Mouse (Mus musculus): Measurements from ENCODE around the gene Maml2.

The Maml2 gene

GRCm38 (mm10) chr9:13525561-13526255, 228.0 kb downstream of the Maml2 start:
- no peak for DNase-seq (ENCODE audit: low spot score in 2 of 2)

DNA sequence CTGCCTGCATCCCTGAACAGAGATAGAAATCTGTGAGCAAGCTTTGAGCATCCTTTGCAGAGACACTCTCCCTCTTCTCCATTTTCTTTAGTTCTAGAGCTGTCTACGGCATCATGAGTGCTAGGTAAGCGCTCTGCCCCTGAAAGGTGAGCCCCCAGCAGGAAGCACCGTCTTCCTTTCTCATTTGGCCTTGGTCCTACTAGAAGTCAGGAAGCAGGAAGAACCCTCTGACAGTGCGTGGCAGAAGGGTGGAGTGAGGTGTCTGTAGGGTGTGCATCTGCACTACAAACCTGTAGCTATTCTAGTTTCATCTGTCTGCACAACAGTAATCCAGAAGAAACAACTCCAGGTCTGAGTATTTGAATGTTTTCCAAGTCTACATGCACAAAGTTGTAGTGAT, 232.8 kb downstream of the Maml2 start:
- DNase-seq (ENCODE audit: low spot score in 2 of 2), result no peak

DNA sequence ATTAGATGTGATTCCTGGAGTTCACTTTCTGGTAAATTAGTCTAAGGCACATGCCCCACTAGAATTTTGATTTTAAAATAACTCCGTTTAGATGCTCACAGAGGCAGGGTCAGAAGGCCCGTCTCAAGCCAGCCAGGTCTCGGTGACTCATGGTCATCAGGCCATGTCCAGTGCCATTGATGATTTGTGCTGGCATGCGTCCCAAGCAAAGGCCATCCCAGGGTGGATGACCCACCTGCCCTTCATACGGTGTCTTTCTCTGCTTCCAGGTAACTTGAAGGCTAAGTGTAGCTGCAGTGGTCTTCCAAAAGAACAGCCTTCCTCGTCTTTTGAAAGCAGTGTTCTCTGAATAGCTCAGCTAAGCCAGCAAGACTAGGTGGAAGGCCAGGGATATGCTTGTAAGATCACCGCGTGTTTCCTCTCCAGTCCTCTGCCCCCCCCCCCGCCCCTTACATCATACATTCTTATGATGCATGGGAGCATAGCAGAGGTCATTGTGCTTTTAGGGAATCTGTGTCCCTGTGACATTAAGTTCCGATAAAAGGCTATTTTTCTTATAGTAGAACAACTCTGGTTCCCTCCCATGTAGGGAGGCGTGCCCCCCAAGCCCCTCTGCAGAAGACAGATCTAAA, 235.4 kb downstream of the Maml2 start:
- DNase-seq (ENCODE audit: low spot score in 2 of 2), result no peak

DNA sequence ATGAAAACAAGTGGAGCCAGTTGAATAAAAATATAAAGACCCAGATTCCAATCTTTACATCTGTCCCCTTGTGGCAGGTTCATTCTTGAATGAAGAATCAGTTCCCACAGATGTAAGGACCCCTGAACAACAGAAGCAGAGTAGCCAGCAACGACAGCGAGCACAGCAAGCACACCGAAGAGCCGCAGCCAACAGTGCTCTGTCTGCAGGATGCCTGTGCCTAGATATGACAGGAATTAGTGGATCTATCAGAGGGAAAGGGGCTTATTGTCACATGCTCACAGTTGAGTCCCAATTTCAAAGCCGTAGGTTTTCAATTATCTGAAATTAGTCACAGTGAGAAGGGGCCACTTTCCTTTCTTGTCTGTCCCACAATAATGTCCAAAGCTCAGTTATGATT, 238.0 kb downstream of the Maml2 start:
- no peak for DNase-seq (ENCODE audit: low spot score in 2 of 2)

DNA sequence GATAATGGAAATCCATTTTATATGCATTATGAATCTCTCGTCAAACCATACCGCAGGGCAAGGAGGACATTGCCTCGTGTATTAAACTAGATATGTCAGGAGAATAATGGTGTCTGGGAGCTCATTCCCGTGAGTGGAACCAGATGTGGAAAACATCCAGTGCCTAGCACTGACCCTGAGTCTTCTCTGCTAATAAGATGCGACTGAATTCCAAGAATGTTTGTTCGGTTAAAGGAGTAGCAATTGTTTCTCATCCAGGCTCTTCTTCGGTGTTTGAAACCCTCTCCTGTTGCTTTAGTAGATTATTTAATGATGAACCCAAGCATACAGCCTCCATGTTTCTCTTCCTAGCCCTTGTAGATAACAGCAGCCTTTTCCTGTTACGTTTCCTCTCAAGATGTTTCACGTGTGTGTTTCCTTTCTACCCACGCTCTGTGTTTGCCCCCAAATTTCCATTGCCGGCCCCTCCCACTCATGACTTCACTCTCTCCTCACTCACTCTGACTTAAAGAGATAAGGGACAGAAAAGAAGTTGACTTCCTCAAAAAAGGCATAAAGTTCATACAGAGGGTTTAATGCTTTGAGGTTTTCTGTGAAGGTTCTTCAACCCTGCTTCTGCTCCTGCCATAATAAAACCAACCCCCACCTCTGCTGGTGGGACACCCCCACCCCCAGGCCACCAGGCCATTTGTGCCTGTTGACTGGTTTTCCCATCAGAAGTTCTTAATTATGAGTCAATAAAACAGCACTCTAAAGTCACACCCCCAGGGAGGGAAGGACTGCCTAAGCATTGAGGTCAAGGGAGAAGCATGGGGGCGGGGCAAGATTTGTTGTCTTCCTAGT, 238.9 kb downstream of the Maml2 start:
- DNase-seq (ENCODE audit: low spot score in 2 of 2), result no peak

DNA sequence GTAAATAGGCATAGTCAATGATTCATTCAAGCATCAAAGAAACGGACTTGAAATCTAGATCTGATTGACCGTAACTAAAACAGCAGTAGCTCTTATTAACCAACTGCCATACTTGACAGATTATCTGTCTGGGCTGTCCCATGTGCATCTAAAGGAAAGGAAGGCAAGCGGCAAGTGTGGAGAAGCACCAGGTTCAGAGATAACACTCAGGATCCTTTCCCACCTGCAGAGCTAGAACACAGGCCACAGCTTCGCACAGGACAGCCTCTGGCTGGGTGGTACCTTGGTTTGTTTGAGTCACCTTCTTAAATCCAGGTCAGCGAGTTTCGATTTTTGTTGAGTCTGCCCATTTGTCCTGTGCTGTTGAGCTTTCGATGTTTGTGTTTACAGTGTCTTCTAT, 240.4 kb downstream of the Maml2 start:
- no peak for DNase-seq (ENCODE audit: low spot score in 2 of 2)

GRCm38 (mm10) chr9:13539535-13539934, 241.8 kb downstream of the Maml2 start:
- DNase-seq (ENCODE audit: low spot score in 2 of 2), result no peak

DNA sequence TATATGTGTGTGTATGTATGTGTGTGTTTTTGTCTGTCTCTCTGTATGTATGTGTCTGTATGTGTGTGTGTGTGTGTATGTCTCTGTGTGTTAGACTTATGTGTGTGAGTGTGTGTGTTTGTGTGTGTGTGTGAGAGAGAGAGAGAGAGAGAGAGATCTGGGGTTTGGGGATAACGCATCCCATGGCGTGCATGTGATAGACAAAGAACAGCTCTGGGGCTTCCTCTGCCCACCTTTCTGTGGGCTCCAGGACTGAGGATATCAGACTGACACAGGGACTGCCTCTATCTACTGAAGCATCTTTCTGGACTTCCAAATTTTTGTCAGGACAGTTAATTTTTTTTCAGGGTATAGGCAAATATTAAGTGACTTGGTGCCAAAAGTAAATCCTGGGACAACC, 242.5 kb downstream of the Maml2 start:
- DNase-seq (ENCODE audit: low spot score in 2 of 2), result no peak

- no peak for DNase-seq (ENCODE audit: low spot score in 2 of 2)
Measured at GRCm38 (mm10) chr9:13540781-13541180, 243.0 kb downstream of the Maml2 start.

- DNase-seq (ENCODE audit: low spot score in 2 of 2), result no peak
Measured at GRCm38 (mm10) chr9:13543167-13543566, 245.4 kb downstream of the Maml2 start.

GRCm38 (mm10) chr9:13544133-13544532, 246.4 kb downstream of the Maml2 start:
- DNase-seq (ENCODE audit: low spot score in 2 of 2), result no peak

DNA sequence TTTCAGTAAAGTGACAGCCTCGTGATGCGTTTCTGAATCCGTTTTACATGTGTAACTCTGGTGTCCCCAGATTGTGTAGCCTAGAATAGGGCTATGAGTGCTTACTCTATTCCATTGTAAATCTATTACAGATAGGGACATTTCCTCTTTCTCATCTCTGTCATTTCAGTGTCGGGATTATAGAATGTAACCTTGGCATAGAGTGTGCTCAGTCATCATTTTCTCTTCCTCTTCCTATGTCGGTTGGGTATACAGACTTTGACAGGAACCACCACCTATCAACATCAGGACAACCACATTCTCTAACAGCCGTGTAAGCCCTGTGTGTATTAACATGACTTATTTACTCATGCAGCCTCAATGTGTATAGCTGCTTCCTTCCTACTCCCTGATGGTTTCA, 248.0 kb downstream of the Maml2 start:
- DNase-seq (ENCODE audit: low spot score in 2 of 2), result no peak

DNA sequence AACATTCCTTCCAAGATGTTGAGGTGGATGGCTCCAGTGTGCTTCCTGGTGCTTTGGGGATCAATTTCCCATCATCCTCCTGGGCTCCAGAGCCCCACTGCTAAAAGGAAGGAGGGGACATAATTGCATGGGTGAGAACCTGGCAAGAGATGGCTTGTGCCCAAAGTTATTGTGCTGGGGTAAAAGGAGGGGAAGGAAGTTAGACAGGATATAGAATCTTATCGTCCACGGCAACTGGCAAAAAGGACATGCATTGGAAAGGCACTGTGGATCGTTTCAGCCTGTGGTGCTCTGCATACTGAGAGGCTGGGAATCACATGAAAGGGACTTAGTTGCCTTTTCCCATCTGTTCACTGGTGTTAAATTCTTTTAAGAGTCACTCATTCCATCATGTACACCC, 252.2 kb downstream of the Maml2 start:
- DNase-seq (ENCODE audit: low spot score in 2 of 2), result no peak

- DNase-seq (ENCODE audit: low spot score in 2 of 2), result no peak
Measured at GRCm38 (mm10) chr9:13552380-13553052, 254.8 kb downstream of the Maml2 start.

DNA sequence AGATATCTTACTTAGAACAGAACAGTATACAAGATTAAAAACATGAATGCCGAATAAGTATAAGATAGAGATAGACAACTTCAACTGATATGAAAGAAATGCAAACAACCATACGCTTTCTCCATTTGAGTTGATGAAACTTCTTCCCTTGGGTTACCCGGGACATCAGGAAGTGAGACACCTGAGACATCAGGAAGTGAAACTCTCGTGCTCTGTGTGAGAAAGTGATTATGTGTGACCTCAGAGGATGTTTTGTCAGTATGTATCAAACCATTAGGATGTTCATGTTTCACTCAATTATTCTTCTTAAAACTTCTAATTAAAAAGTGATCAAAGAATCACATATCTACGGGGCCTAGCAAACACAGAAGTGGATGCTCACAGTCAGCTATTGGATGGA, 257.0 kb downstream of the Maml2 start:
- no peak for DNase-seq (ENCODE audit: low spot score in 2 of 2)

DNA sequence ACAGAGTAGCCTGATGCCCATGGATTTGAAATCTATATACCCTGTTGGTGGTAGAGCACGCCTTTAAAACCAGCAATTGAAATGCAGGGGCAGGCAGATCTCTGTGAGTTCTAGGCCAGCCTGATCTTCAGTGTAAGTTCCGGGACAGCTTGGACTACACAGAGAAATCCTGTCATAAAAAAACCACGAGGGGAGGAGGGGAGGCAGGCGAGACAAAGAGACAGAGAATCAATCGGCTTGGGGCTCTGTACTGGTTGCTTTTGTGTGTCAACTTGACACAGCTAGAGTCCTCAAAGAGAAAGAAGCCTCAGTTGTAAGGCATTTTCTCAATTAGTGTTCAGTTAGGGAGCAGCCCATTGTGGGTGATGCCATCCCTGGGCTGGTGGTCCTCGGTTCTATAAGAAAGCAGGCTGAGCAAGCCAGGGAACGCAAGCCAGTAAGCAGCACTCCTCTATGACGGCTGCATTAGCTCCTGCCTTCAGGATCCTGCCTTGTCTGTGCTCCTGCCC, 258.3 kb downstream of the Maml2 start:
- no peak for DNase-seq (ENCODE audit: low spot score in 2 of 2)

DNA sequence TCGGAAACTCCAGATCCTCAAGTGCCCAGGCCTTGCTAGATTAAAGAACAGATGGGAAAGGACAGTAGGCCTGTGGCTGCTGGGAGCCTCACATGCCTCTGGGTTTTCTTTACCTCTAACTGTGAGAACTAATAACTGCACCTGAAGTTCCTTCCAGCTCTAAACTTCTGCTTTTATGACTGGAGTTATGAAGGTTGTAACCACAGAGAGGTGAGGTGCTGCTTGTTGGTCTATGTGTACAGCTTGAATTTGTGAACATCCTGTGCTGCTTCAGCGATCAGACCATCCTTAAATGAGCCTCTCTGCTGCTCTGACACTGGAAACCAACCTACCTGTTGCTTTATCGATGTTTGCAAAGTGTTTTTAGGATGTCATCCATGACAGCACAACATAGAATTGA, 258.9 kb downstream of the Maml2 start:
- no peak for DNase-seq (ENCODE audit: low spot score in 2 of 2)

DNA sequence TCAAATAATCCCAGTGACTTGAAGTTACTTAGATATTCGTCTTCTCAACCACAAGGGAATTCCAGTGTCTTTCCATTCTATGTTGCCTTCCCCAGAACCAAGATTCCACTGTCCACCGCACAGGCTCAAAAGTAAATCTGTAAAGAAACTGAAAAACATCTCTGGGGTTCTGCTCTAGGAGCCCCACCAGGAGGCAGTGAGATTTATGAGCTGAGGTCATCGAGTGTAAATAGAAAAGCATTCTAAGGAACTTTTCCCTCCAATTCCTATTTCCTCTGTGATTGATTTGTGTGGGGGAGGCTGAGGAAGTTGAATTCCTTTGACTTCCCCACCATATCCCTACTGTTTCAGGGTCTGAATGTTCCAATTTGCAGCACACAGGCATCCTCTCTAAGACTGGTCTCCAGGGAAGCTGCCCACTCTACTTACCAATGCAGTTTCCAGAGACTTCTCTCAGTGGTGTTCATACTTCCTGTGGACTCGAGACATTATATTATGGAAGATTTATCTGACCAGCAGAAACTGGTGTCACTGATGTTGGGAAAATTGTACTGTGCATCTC, 261.1 kb downstream of the Maml2 start:
- no peak for DNase-seq (ENCODE audit: low spot score in 2 of 2)

DNA sequence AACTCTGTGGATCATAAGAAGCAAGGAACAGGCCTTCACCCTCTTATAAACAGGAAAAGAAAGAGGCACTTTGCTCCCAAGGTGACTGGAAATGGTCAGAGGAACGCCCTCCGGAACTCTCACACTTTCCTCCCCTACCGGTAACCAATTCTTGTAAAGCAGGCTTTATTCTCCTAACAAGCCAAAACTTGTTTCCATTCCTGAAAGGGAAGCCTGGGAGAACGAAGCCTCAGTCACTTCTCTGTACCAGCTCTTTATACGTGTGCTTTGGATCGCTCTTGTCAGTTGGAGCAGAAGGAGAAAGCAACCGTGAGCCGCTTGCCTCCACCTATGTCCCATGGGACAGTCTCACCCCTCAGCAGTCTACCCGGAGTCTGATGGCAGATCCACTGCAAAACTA, 262.9 kb downstream of the Maml2 start:
- DNase-seq (ENCODE audit: low spot score in 2 of 2), result no peak

DNA sequence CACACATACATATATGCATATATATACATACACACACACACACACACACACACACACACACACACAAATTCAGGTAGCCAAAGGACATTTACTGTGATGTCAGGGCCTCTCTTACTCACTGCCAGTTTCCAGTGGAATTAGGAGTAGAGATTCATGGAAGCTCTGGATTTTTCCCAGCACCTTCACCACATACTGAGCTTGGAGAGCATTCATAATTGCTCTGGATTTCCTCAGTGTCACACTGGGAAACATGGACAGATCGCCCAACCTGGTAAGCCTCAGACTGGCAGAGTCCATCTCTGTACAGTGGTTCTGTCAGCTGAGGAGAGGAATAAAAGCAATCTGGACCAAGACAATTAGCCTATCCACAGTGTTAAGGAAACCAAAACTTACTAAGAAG, 263.6 kb downstream of the Maml2 start:
- DNase-seq (ENCODE audit: low spot score in 2 of 2), result no peak

- DNase-seq (ENCODE audit: low spot score in 2 of 2), result peak; percentile 21 to 30
Measured at GRCm38 (mm10) chr9:13563475-13564414, 266.0 kb downstream of the Maml2 start.

Data from right cerebral cortex, postnatal 36 days (tissue).